Mouse (Mus musculus): ENCODE measurements around the gene Ank3.

Ank3 gene

GRCm38 (mm10) chr10:69779246-69779645, 380.7 kb downstream of the Ank3 start:
- DNase-seq (ENCODE audit: low spot score): no peak

- peak; percentile 70 for DNase-seq (ENCODE audit: low spot score)
Observed at GRCm38 (mm10) chr10:69781491-69781890, 382.9 kb downstream of the Ank3 start.

GRCm38 (mm10) chr10:69785235-69785634, 386.7 kb downstream of the Ank3 start:
- peak; percentile 28 for DNase-seq (ENCODE audit: low spot score)

DNA sequence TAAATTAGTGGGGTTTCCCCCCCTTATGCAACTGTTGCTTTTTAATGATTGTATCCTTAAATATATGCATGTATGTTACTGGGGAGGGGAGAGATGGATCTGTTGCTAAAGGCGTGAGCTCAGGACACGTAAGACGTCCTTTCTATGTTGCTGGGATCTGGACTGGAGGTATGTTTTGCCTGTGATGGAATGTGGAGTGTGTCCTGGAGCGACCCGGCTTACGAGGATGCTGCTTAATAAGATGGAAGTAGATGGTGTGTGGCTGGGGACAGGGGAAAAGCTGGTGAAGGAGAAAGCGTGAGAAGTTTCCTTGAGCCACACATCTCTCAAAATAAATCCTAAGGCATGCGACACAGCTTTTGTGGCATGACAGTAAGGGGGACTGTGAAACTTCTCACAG, 387.1 kb downstream of the Ank3 start:
- peak; percentile 33 for DNase-seq (ENCODE audit: low spot score)

- peak; percentile 81 for DNase-seq (ENCODE audit: low spot score)
Observed at GRCm38 (mm10) chr10:69786220-69786993, 387.8 kb downstream of the Ank3 start.

- no peak for DNase-seq (ENCODE audit: low spot score)
Observed at GRCm38 (mm10) chr10:69787379-69787778, 388.8 kb downstream of the Ank3 start.

DNA sequence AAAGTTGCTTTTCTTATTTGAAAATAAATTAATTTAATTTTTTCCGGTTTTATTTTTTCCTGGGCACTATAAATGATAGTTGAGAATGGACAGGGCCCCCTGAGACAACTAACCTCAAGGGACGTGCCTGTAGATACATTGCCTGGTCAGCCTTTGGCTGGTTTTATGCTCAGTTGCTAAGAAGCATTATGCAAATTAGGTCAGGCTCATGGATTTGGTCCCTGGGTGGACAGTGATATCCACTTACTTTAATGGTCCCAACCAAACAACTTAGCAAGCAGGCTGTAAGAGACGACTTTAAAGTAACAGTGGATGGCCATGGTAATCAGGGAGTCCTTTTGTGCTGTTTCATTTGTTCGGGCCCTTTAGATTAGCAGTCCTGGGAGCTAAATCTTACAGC, 392.0 kb downstream of the Ank3 start:
- DNase-seq (ENCODE audit: low spot score): no peak

DNA sequence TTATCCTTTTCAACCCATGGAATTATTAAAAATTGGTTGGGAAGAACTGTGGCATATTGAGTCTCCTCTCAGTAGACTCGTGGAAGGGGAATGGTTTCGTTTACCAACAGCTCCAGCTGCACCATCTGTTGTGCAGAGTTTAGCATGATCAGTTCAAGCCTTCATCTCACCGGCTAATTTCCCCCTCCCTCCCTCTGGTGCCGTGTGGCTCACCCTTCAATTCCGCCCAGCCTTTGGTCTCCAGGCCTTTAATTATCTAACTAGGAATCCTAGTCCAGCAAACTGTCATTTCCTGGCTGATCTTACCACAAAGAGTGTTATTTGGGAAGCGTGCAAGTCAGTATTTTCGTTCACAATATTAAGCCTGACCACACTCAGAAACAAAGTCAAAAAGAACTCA, 393.4 kb downstream of the Ank3 start:
- DNase-seq (ENCODE audit: low spot score): peak; percentile 22

DNA sequence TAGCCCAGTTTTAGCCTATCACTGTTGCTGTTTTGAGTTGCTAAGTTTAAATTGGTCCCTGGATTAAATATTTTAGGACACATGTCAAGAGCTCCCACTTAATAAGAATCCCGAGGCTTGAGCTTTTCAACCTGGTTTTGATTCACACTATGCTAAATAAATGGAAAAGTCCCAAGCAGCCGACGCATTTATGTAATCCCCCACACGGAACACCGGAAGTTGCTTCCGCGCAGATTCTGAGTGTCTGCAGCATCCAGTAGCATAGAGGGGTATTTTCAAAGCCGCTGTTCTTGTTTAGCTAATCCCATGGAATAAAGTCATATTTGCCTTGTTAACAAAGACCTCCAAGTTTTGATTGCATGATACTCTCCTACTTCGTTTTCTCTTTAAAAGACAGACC, 393.8 kb downstream of the Ank3 start:
- DNase-seq (ENCODE audit: low spot score): no peak

DNA sequence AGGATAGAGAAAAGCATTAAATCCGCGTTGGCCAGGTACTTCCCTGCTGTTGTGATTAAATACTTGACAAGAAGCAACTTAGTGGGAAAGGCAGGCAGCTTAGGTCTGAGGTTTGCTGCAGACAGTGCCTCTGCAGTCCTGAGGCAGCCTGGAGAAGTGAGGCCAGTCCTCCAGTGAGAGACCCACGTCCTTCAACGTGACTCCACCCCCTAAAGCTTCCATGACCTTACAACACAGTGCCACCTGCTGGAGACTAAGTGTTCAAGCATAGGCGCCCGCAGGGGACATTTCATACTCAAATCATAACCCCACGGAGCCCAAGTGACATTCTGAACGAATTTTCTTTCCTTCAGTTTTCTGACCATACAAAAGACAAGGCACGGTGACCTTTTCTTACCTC, 394.5 kb downstream of the Ank3 start:
- DNase-seq (ENCODE audit: low spot score): peak; percentile 89

GRCm38 (mm10) chr10:69795656-69796055, 397.1 kb downstream of the Ank3 start:
- DNase-seq (ENCODE audit: low spot score): no peak

DNA sequence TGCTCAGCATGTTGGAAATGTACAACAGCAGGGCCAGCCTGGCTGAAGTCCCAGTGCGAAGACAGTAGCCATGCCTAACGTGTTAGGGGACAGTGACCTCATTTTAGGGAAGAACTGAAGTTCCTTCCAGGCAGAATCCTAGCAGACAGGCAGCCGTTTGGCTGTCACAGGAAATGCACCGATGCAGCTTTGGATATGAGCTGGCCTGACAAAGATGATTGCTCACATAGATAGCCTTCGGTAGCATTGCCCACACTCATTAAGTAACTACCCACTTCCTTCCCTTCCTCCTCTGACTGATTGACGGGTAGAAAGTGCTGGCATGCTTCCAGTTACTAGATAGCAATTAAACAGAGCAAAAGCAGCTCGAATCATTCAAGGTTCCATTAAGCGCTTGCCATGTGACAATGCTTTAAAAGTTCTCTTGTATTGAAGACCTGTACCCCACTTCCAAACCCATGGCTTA, 397.9 kb downstream of the Ank3 start:
- no peak for DNase-seq (ENCODE audit: low spot score)

DNA sequence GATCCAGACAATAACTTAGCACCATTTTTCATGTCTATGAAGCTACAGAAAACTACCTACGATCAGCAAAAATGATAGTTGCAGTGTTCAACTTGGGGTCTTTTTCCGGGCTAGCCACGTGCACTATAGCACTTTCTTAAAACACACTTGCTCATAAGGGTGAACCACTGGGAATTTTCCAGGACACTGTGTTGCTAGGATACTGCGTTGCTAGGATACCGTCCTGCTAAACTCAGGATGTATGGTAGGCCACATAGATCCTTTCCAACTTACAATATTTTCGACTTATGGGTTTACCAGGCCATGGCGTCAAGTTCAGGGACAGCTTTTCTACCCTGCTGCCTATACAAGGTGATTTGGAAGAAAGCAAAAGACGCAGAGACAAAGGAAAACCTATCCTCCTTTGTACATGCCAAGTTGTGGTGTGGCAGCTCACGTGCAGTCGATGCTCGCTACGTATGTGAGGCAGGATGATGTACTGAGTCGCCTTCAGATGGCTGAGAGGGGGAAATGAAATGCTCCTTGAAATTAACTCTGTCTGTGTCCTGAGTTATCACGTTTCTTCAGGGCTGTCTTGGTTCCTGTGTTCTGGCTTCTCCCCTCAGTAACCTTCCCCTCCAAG, 404.7 kb downstream of the Ank3 start:
- peak; percentile 69 for DNase-seq (ENCODE audit: low spot score)

DNA sequence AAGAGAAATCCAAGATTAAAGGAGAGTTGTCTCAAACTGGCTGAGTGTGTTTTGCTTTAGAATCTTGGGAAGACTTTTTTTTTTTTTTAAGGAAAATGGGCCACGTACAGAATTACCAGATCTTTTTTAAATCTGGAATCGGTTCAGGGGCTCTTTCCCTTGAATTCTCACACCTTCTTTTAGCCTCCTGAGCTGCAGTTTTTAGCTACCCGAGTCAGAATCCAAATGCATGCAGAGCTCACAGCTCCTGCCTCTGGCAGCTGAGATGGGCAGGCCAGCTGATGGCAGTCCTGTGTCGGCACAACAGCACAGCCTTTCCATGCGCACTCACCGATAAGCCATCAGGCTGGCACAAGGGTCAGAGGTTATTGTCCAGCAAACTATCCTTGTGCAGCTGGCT, 406.0 kb downstream of the Ank3 start:
- no peak for DNase-seq (ENCODE audit: low spot score)

- no peak for DNase-seq (ENCODE audit: low spot score)
Observed at GRCm38 (mm10) chr10:69810785-69811184, 412.2 kb downstream of the Ank3 start.

DNA sequence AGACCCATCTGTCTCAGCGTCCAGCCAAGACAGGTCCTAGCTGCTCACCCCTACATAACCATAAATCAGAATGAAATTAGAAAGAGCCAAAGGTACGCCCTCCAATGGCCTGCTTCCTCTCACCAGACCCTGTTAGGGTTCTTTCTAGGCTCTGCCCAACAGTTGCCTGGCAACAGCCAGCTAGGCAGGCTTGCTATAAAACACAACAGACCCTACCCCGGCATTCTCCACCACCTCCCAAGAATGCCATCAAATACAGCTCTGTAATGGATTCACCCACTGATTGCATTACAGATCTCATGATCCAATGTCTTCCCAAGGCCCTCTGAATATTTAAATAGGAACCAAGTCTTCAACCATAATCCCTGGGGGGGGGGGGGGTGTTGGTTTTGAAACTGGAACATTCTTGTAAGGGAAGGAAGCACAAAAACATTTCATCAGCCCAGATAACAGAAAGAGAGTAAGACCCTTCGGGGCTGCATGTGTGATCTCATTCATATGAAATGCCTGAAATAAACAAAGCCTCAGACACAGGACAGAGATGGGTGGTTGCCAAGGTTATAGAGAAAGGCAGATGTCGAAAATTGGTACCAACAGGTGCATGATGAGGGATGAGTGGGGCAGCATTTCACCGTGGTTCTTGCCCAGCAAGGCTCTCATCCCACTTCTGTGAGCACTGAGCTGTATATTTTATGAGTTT, 415.4 kb downstream of the Ank3 start:
- DNase-seq (ENCODE audit: low spot score): no peak

GRCm38 (mm10) chr10:69821245-69821644, 422.7 kb downstream of the Ank3 start:
- DNase-seq (ENCODE audit: low spot score): no peak

DNA sequence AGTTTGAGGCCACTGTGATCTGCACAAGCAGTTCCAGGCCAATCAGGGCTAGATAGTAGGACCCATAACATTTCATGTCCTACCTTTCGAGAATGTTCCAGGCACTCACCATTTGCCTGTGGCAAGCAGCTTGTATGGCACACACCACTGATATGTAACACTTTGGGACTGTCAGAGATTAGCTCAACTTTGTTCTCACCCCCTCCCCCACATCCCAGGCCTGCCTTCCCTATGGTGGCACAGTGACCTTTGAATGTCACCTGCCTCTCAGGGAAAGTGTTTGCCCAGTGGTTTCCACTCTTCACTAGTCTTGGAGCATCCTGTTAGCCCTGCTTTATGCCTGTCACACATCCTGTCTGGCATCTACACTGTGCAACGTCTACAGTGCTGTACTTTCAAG, 430.2 kb downstream of the Ank3 start:
- no peak for DNase-seq (ENCODE audit: low spot score)

- no peak for DNase-seq (ENCODE audit: low spot score)
Observed at GRCm38 (mm10) chr10:69829236-69829635, 430.7 kb downstream of the Ank3 start.

DNA sequence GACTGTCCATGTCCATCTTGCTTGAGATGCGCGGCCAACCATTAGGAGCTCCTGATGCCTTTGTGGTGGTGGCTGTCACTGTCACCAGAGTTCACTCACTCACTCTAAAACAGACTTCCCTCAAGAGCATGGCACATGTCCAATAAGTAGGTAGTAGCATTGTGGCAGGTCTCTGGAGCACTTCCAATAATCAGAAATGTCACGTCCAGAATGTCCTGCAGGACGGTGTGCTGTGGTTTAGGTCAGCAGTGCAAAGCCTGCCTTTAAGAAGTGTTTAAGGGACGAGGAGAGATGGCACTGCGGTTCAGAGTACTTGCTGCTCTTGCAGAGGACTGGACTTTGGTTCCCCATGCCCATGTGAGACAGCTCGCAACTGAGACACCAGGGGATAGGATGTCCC, 433.0 kb downstream of the Ank3 start:
- DNase-seq (ENCODE audit: low spot score): no peak

- no peak for DNase-seq (ENCODE audit: low spot score)
Observed at GRCm38 (mm10) chr10:69832241-69832640, 433.7 kb downstream of the Ank3 start.

GRCm38 (mm10) chr10:69832822-69833221, 434.2 kb downstream of the Ank3 start:
- no peak for DNase-seq (ENCODE audit: low spot score)

- DNase-seq (ENCODE audit: low spot score): no peak
Observed at GRCm38 (mm10) chr10:69834700-69835099, 436.1 kb downstream of the Ank3 start.

Data from embryo, embryonic 10 days (tissue).